Mouse (Mus musculus): ENCODE measurements around the gene Junb.

GRCm38 (mm10) chr8:84947241-84947545 lies 31.3 kb downstream of the Junb start:
- TF ChIP-seq CTCF (IDR thresholded peaks at IDR 0.05; ENCODE audit: low read depth, low read length) (no peak), POLR2A (IDR thresholded peaks at IDR 0.05; ENCODE audit: insufficient read depth, low read length) (no peak)

Measured in ES-Bruce4 (cell line).